9 mouse cellular contexts compared by ENCODE assay signal in the genomic region with DNA sequence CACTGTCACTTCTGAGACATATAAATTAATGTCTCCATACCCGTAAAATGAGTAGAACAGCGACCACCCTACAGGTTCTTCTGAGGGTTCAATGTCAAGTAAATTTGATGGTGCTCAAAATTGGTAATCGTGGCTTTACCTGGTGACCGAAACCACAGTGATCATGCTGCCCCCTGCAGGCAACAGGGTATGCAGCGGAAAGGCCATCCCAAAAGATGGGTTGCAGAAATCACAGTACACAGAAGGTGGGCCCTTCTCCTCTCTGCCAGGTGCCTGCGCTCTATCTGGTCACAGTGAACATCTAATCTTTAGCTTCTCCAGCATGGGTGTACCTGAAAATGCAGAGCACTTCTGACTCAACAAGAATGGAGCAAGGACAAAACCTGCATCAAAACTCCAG. TPM values are rescaled to one million over a fixed set of nuclear protein-coding genes. Genes with fewer than 3 reads are reported as not detected.
DNase-seq lines count a peak whose midpoint lies in the region; ATAC-seq and TF ChIP-seq lines count a peak whose summit lies in the region.
"Had no signal": no experiment of that assay in that cellular context is flagged by ENCODE, and none has a peak within 500 bp of the region (broad histone marks: within the 10 kb centered on the region; RNA-seq: fewer than 3 reads in every experiment).

No protein-coding gene starts in this region.

- no peak overlapping the region for H3K4me2 ChIP-seq in kidney, postnatal 0 days (ENCODE audit: low read length)
- no peak overlapping the region for H3K4me2 ChIP-seq in kidney, embryonic 14.5 days (replicated peaks; ENCODE audit: low read depth, low read length)
- no peak overlapping the region for H3K4me2 ChIP-seq in embryonic facial prominence, embryonic 14.5 days (ENCODE audit: low read depth, low read length)
- no peak overlapping the region for H3K4me2 ChIP-seq in forebrain, embryonic 16.5 days (ENCODE audit: low read length)
- H3K4me2 ChIP-seq: limb, embryonic 15.5 days had no signal

- 0 out of 2 replicates have a peak, but pooled peaks cover 17% of the 10 kb centered on the region for H3K36me3 ChIP-seq in kidney, postnatal 0 days (ENCODE audit: insufficient read depth, low read length)
- H3K36me3 ChIP-seq in kidney, embryonic 14.5 days (ENCODE audit: control insufficient read depth, insufficient read depth, low read length) = peaks cover 38% of the 10 kb centered on the region; the same call in 1 of the 2 replicates
- no peaks in the 10 kb centered on the region for H3K36me3 ChIP-seq in ES-Bruce4 (ENCODE audit: control insufficient read depth, insufficient read depth, low read length, poor library complexity, severe bottlenecking)
- H3K36me3 ChIP-seq in embryonic facial prominence, embryonic 14.5 days (ENCODE audit: control insufficient read depth, insufficient read depth, low read length) = peaks cover 50% of the 10 kb centered on the region
- H3K36me3 ChIP-seq in forebrain, embryonic 16.5 days (ENCODE audit: control insufficient read depth, insufficient read depth) = peaks cover 16% of the 10 kb centered on the region

- H3K9me3 ChIP-seq in kidney, postnatal 0 days (replicated peaks; ENCODE audit: low read length) = no peaks in the 10 kb centered on the region
- H3K9me3 ChIP-seq in kidney, embryonic 14.5 days (ENCODE audit: control insufficient read depth, low read length) = no peaks in the 10 kb centered on the region
- H3K9me3 ChIP-seq in ES-Bruce4 (replicated peaks; ENCODE audit: control insufficient read depth, insufficient read depth, low read length, poor library complexity, severe bottlenecking) = no peaks in the 10 kb centered on the region
- H3K9me3 ChIP-seq in embryonic facial prominence, embryonic 14.5 days (ENCODE audit: control insufficient read depth, low read length) = no peaks in the 10 kb centered on the region
- no peaks in the 10 kb centered on the region for H3K9me3 ChIP-seq in forebrain, embryonic 16.5 days (ENCODE audit: control insufficient read depth, low read length)
- H3K9me3 ChIP-seq: limb, embryonic 15.5 days had no signal

- TF ChIP-seq CTCF in kidney, postnatal 0 days (IDR thresholded peaks at IDR 0.05; ENCODE audit: low read depth) = peak; percentile 78
- peak; percentile 87 for TF ChIP-seq CTCF in ES-Bruce4 (IDR thresholded peaks at IDR 0.05; ENCODE audit: low read depth, low read length)

- no peak for TF ChIP-seq POLR2A in ES-Bruce4 (IDR thresholded peaks at IDR 0.05; ENCODE audit: insufficient read depth, low read length)

- H3K4me3 ChIP-seq in kidney, postnatal 0 days (replicated peaks; ENCODE audit: low read depth, low read length) = no peak overlapping the region
- no peak overlapping the region for H3K4me3 ChIP-seq in kidney, embryonic 14.5 days (ENCODE audit: low read length)
- no peak overlapping the region for H3K4me3 ChIP-seq in ES-Bruce4 (ENCODE audit: low read depth, low read length)
- no peak overlapping the region for H3K4me3 ChIP-seq in embryonic facial prominence, embryonic 14.5 days (ENCODE audit: low read depth, low read length)
- H3K4me3 ChIP-seq in forebrain, embryonic 16.5 days (replicated peaks; ENCODE audit: low read length) = no peak overlapping the region
- H3K4me3 ChIP-seq: limb, embryonic 15.5 days had no signal

- no peak for TF ChIP-seq EP300 in ES-Bruce4 (IDR thresholded peaks at IDR 0.05; ENCODE audit: insufficient read depth, low read depth, low read length)

- DNase-seq in kidney, postnatal 0 days (ENCODE audit: low spot score) = peak; percentile 46
- DNase-seq in ZHBTc4 (ENCODE audit: low read depth, low spot score) = peak; percentile 44
- peak; percentile 27 for DNase-seq in embryonic facial prominence, embryonic 14.5 days (ENCODE audit: low spot score)
- DNase-seq in layer of hippocampus, postnatal 25 days (ENCODE audit: extremely low spot score in 1 of 2, low spot score in 1 of 2) = peak; percentile 54 to 79
- DNase-seq in right cerebral cortex, postnatal 14 days = peak; percentile 60

- no peak overlapping the region for H3K27ac ChIP-seq in kidney, postnatal 0 days
- no peak overlapping the region for H3K27ac ChIP-seq in kidney, embryonic 14.5 days (ENCODE audit: low read depth, low read length)
- no peak overlapping the region for H3K27ac ChIP-seq in ES-Bruce4 (ENCODE audit: insufficient read depth, low read length)
- no peak overlapping the region for H3K27ac ChIP-seq in embryonic facial prominence, embryonic 14.5 days (replicated peaks; ENCODE audit: low read depth, low read length)
- H3K27ac ChIP-seq in forebrain, embryonic 16.5 days (ENCODE audit: low read length) = no peak overlapping the region
- H3K27ac ChIP-seq: limb, embryonic 15.5 days had no signal

- H3K9ac ChIP-seq in kidney, postnatal 0 days (ENCODE audit: low read depth, low read length) = no peak overlapping the region
- H3K9ac ChIP-seq in kidney, embryonic 14.5 days (ENCODE audit: low read depth, low read length) = no peak overlapping the region
- H3K9ac ChIP-seq in ES-Bruce4 (ENCODE audit: low read depth, poor library complexity, severe bottlenecking) = no peak overlapping the region
- no peak overlapping the region for H3K9ac ChIP-seq in embryonic facial prominence, embryonic 14.5 days (ENCODE audit: low read depth, low read length)
- H3K9ac ChIP-seq in forebrain, embryonic 16.5 days (replicated peaks; ENCODE audit: low read depth, low read length) = no peak overlapping the region
- H3K9ac ChIP-seq: limb, embryonic 15.5 days had no signal

- H3K4me1 ChIP-seq in kidney, postnatal 0 days (replicated peaks; ENCODE audit: insufficient read depth, low read length) = no peaks in the 10 kb centered on the region
- H3K4me1 ChIP-seq in kidney, embryonic 14.5 days (ENCODE audit: control insufficient read depth, insufficient read depth, low read length) = no peaks in the 10 kb centered on the region
- H3K4me1 ChIP-seq in ES-Bruce4 (ENCODE audit: control insufficient read depth, insufficient read depth, low read length) = no peaks in the 10 kb centered on the region
- H3K4me1 ChIP-seq in embryonic facial prominence, embryonic 14.5 days (ENCODE audit: control insufficient read depth, insufficient read depth, low read length) = no peaks in the 10 kb centered on the region; the same call in 1 of the 2 replicates
- H3K4me1 ChIP-seq in forebrain, embryonic 16.5 days (replicated peaks; ENCODE audit: control insufficient read depth, insufficient read depth, low read length) = no peaks in the 10 kb centered on the region

- no peaks in the 10 kb centered on the region for H3K27me3 ChIP-seq in kidney, postnatal 0 days (ENCODE audit: insufficient read depth, low read length)
- no peaks in the 10 kb centered on the region for H3K27me3 ChIP-seq in kidney, embryonic 14.5 days (ENCODE audit: control insufficient read depth, insufficient read depth, low read length)
- no peaks in the 10 kb centered on the region for H3K27me3 ChIP-seq in ES-Bruce4 (ENCODE audit: control insufficient read depth, insufficient read depth, low read length, poor library complexity, severe bottlenecking)
- H3K27me3 ChIP-seq in embryonic facial prominence, embryonic 14.5 days (replicated peaks; ENCODE audit: control insufficient read depth, insufficient read depth, low read length) = no peaks in the 10 kb centered on the region
- no peaks in the 10 kb centered on the region for H3K27me3 ChIP-seq in forebrain, embryonic 16.5 days (replicated peaks; ENCODE audit: control insufficient read depth, insufficient read depth, low read length)
- H3K27me3 ChIP-seq: limb, embryonic 15.5 days had no signal

- no peak for ATAC-seq in kidney, postnatal 0 days (replicated peaks; ENCODE audit: low FRiP score, low read depth)
- no peak for ATAC-seq in kidney, embryonic 14.5 days (ENCODE audit: low FRiP score, low TSS enrichment)
- no peak for ATAC-seq in embryonic facial prominence, embryonic 14.5 days (ENCODE audit: low read depth)
- ATAC-seq in forebrain, embryonic 16.5 days = no peak

- 64% methylated on average over 6 of the region's 6 CpGs for WGBS in kidney, postnatal 0 days
- 75% methylated on average over 6 of the region's 6 CpGs for WGBS in kidney, embryonic 14.5 days
- 72% methylated on average over 6 of the region's 6 CpGs for WGBS in embryonic facial prominence, embryonic 14.5 days
- WGBS in forebrain, embryonic 16.5 days = 76% methylated on average over 6 of the region's 6 CpGs

RNA-seq across cellular contexts. Expression of gene P4ha3, which starts 40.2 kb away (rescaled TPM):
- 2.2 and 2.7 TPM in 2 replicates for polyA plus RNA-seq in kidney, postnatal 0 days (2015; fragmentation: Nextera tagmentation; extraction: Ambion mirVana)
- polyA plus RNA-seq in kidney, embryonic 14.5 days (2014; fragmentation: Nextera tagmentation; extraction: Ambion mirVana) = 7.3 and 8.6 TPM in 2 replicates
- 1.2 TPM in 1 of 2 replicates, not detected in the other for polyA plus RNA-seq in ES-Bruce4 (2011; ENCODE audit: insufficient read depth, insufficient read length, low read depth, missing spikeins)
- polyA plus RNA-seq in embryonic facial prominence, embryonic 14.5 days (2014; fragmentation: Nextera tagmentation; extraction: Ambion mirVana) = 24.5 and 26.0 TPM in 2 replicates
- total RNA-seq in layer of hippocampus, postnatal 25 days (2021) = 1 to 10 TPM; 5.4 to 6.0 TPM
- 1.9 and 2.9 TPM in 2 replicates for polyA plus RNA-seq in forebrain, embryonic 16.5 days (2015; fragmentation: Nextera tagmentation; extraction: Ambion mirVana)

RNA-seq across cellular contexts. Expression of gene C2cd3, which starts 46.6 kb away (rescaled TPM):
- 13.1 TPM in 2 replicates for polyA plus RNA-seq in kidney, postnatal 0 days (2015; fragmentation: Nextera tagmentation; extraction: Ambion mirVana)
- 38.6 and 45.4 TPM in 2 replicates for polyA plus RNA-seq in kidney, embryonic 14.5 days (2014; fragmentation: Nextera tagmentation; extraction: Ambion mirVana)
- 28.9 and 29.7 TPM in 2 replicates for polyA plus RNA-seq in ES-Bruce4 (2011; ENCODE audit: insufficient read depth, insufficient read length, low read depth, missing spikeins)
- polyA plus RNA-seq in embryonic facial prominence, embryonic 14.5 days (2014; fragmentation: Nextera tagmentation; extraction: Ambion mirVana) = 21.7 and 25.3 TPM in 2 replicates
- total RNA-seq in layer of hippocampus, postnatal 25 days (2021) = 10 to 100 TPM; 21.4 to 23.2 TPM
- 28.9 and 29.1 TPM in 2 replicates for polyA plus RNA-seq in forebrain, embryonic 16.5 days (2015; fragmentation: Nextera tagmentation; extraction: Ambion mirVana)

RNA-seq across cellular contexts. Expression of gene Ppme1, which starts 46.6 kb away (rescaled TPM):
- 45.9 and 47.6 TPM in 2 replicates for polyA plus RNA-seq in kidney, postnatal 0 days (2015; fragmentation: Nextera tagmentation; extraction: Ambion mirVana)
- 51.0 and 64.5 TPM in 2 replicates for polyA plus RNA-seq in kidney, embryonic 14.5 days (2014; fragmentation: Nextera tagmentation; extraction: Ambion mirVana)
- polyA plus RNA-seq in ES-Bruce4 (2011; ENCODE audit: insufficient read depth, insufficient read length, low read depth, missing spikeins) = 46.7 and 64.8 TPM in 2 replicates
- 49.4 and 53.3 TPM in 2 replicates for polyA plus RNA-seq in embryonic facial prominence, embryonic 14.5 days (2014; fragmentation: Nextera tagmentation; extraction: Ambion mirVana)
- 100 to 1,000 TPM; 141 to 145 TPM for total RNA-seq in layer of hippocampus, postnatal 25 days (2021)
- 157 and 158 TPM in 2 replicates for polyA plus RNA-seq in forebrain, embryonic 16.5 days (2015; fragmentation: Nextera tagmentation; extraction: Ambion mirVana)
